Mouse (Mus musculus) gastrocnemius, adult 8-10 months (tissue): ENCODE measurements around the gene Bicc1. TPM values are rescaled to one million over a fixed set of nuclear protein-coding genes. Genes with fewer than 3 reads are reported as not detected.

Source experiments
- DNase-seq, 2 experiments: peaks; one replicate each; pipeline ENCODE4 v3.0.0; 2022; ENCODE audit warnings: low spot score in 2 of 2
- total RNA-seq, 4 experiments: library from RNA; stranded (reverse); gene quantifications; 2 replicates each; pipeline ENCODE4 v1.2.4; 2022

Bicc1 gene
- total RNA-seq, 4 experiments from 2014 or later: 4.5 to 8.1 (median 6.4) TPM

DNA sequence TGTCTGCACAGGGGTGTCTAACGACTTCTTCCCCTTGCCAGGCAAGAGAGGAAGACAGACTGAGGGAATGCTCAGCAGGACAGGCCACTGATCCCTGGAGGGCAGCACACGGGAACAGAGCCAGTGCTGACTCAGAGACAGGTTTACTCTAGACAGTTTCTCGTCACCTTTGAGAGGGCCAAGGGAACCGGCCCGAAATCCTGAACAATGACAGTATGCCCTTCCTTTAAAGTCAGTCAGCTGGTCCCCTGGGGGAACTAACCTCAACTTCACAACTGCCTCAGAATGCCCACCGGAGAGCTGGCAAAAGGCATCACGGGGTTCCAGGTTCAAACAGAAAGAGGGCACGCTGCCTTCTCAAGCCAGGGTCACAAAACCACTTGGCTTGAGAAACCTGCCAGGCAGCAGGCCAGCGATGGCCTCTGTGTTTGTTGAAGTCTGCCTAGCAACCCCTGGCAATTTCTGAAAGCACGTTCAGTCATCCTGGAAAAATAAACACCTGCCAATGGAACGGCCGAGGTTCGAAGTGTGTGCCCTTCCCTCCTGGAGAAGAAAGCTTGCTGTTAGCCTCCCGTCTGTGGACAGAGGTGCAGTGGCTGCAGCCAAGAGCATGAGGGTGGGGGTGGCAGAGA lies 100.8 kb downstream of the Bicc1 start:
- peak; percentile 61 to 73 for DNase-seq

DNA sequence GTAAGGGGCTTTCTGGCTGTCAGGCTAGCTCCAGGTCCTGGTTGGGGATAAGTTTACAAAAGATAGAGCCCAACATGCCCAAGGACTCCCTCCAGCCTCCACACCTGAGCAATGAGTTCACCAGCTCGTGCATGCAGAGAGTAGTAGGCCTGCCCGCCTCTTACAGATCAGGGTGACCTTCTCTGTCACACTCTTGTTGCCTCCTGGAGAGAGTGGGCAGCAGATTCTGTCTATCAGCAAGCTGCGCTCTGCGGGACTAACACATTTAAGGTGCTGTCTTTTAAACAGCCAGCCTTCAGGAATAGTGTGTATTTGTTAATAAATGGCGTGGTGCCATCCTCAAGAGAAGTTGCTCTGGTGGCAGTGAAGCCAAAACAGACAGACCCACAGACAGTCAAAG lies 101.4 kb downstream of the Bicc1 start:
- no peak for DNase-seq

GRCm38 (mm10) chr10:71052748-71053147 lies 106.8 kb downstream of the Bicc1 start:
- DNase-seq: no peak

GRCm38 (mm10) chr10:71052208-71052607 lies 107.3 kb downstream of the Bicc1 start:
- DNase-seq: no peak

GRCm38 (mm10) chr10:71050722-71051333 lies 108.7 kb downstream of the Bicc1 start:
- DNase-seq: no peak

DNA sequence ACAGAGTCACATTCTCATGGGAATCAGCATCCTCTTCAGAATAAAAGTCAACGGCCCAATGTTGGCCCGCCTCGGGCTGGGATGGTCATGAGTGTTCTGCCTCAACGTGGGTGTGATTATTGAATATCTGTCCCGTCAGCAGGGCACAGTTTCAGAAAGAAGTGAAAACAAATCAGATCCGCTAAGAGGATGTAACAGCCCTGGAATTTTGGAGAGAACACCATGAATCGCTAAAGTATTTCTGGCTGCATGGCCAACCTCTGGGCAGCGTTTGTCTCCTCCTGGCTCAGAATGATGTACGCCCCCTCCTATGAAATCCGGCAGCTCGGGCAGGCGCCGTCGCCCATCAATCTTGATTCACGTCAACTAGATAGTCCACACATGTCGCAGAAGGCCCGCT lies 110.2 kb downstream of the Bicc1 start:
- DNase-seq: peak; percentile 45 to 60

DNA sequence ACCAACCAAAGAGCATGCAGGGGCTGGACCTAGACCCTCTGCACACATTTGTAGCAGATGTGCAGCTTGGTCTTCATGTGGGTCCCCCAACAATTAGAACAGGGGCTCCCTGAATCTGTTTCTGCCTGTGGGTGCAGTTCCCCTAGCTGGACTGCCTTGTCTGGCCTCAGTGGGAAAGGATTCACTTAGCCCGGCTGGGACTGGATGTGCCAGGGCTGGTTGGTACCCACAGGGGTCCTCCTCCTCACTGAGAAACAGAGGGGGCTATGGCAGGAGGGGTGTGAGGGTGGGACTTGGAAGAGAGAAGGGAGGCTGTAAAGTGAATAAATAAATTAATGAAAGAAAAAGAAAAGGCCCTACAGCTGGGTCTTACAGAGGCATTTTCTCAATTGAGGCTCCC lies 115.1 kb downstream of the Bicc1 start:
- DNase-seq: no peak

- no peak for DNase-seq
Measured at GRCm38 (mm10) chr10:71041874-71042273, 117.6 kb downstream of the Bicc1 start.

DNA sequence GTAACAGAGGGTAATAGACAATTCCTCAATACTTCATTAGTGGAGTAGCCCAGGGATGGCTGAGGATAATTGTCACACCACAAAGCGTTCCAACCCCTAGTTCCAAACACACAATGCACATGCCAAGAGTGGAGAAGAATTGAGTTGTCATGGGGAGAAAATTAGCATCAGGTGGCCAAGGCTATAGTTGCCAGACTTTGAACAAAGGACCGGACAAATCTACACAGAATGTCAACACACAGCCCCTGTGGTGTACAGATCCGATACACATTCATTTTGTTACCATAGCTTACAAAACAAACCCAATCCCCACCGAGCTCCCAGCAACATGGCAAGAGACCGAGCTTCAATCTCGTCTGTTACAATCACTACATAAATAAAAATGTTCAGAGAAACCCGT lies 123.0 kb downstream of the Bicc1 start:
- no peak for DNase-seq

GRCm38 (mm10) chr10:71028996-71029395 lies 130.5 kb downstream of the Bicc1 start:
- DNase-seq: no peak

DNA sequence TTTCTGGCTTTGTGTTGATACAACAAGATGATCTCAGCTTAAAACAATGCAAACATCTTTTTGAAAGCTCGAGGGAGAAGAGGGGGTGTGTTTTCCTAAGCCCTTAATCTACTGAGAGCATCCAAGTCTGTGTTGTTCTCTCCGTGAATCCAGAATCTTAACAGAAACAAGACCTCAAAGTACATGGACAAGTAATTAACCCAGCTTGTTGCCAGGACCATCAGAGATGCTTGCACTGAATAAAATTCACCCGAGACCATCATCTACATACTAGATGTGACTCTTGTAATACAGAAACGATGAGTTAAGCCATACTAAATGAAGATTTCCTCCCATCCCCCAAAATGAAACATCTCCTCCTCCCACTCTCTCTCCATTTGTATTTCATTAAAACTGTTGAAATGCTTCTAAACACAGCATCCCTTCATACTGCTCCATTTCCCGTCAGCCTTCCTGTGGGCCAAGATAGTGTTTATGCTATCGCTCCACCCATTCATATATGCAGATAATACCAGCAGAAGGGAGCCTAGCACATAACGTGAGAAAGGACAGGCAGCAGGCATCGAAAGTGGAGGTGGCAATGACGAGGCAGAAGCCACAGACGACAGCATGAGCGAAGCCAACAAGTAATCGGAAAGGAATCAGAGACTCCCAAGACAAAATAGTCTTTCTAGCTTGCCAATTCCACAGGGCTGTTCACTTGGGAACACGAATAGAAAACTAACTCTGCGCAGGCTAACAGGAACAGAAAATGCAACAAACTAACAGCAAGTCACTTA lies 131.2 kb downstream of the Bicc1 start:
- DNase-seq: no peak

DNA sequence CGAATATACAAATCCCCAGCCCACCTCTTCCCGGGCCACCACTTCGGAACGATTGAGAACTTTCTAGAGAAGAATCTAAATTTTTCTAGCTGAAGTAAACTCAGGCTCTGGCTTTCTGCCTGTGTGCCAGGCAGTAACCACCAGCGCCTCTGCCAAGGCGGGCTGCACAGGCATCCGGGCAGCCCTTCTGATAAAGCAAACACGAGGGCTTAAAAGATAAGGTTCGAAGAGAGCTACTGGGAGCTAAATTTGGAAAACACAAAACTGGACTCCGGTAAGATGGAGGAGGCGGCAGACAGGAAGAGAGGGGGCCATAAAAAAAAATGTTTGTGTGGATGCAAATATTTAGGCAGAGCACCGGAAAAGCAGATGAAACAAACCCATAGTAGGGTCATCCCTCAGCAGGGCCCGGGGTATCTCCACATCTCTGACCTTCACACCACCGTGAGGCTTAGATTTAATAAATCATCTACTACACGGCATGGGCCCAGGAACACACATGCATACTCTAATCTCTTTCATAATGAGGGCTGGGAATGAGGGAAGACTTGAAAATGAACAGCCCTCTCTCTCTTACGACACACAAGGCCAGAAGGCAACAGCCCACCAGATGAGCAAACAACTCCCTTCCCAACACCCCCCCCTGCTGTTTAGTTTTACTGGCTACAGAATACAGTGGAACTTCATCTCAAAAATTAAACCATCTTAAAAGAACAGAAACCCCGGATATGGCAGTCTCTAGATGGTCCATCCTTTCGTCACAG lies 134.2 kb downstream of the Bicc1 start:
- no peak for DNase-seq

DNA sequence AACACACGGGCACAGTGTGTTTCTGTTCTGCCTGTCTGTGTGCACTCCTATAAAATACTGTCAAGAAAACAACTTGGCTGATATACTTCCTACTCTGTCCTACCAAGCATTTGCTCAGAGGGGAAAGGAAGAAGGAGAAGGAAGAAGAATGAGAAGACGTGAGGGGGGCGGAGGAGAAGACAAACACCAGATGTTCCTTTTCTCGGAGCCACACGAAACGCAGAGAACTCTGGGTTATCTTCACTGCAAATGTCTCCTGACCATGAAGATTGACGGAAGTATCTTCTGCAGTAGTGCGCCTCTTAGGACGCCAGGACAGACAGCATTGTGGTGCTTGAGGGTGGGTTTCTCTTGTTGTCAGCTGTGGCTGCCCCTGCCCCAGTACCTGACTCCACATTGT lies 134.8 kb downstream of the Bicc1 start:
- DNase-seq: no peak

DNA sequence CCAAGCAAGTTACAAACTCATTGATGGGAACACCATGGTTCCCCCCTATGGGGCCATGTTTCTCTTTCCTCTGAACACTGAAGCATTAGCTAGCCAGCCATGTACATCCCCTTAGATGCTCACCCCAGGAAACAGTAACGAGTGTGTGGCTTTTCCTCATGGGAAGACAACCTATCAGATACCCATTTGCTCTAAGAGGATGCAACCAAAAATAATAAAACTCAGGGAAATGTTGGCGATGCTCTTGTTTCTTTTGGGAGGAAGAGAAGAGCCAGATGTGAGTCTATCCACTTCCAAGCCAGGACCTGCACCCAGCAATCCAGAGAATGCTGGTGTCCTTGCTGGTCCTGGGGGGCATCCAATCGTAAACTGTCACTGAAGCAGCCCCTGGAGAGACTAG lies 136.0 kb downstream of the Bicc1 start:
- no peak for DNase-seq

DNA sequence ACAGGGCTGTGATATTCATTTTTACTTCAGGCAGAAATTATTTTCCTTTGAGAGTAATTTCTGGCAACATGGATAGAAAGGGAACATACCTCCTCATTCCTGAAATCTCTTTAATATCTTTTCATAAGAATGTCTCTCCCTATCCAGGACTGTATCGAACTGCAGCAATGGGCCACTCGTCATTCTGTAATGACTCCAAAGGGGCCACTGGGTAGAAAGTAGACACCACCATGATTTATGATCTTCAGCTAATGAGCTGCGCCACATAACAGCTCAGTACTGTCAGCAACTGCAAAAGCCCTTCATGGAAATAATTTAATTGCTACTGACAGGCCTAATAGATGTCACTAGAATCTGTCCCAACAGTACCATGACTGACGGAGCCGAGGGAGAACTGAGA lies 139.0 kb downstream of the Bicc1 start:
- DNase-seq: no peak

- no peak for DNase-seq
Measured at GRCm38 (mm10) chr10:71019836-71020235, 139.7 kb downstream of the Bicc1 start.

DNA sequence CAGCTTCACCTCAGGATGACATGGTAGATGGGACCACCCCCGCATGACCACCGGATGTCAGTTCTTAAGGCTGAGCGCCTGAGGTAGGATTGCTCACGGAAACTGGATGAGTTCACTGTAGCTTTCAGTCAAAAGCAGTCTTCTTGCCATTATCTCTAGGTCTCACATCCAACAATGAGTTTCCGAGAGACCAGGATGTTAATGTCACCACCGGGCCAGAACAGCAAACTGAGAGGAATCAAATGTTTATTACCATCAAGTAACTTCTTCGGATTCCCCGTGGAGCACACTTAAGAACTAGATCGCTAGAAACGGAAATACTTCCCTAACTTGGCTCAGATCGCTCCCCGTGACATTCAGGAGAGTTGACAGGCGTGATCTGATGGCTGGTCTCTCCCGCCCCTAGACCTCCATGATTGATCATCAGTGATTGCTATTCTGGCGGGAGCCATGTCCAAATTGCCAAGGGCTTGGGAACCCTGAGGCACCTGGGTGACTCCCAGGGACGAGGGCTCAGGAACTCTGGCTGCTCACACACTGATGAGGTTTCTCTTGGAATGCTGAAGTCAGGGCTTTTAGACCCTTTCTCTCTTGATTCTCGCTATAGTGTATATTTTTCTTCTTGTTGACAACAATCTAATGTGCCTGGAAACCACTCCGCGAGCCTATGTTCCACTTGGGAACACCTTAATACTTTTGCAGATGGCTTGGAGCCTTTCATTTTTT lies 149.6 kb downstream of the Bicc1 start:
- DNase-seq: no peak

GRCm38 (mm10) chr10:71008721-71009120 lies 150.8 kb downstream of the Bicc1 start:
- DNase-seq: no peak

DNA sequence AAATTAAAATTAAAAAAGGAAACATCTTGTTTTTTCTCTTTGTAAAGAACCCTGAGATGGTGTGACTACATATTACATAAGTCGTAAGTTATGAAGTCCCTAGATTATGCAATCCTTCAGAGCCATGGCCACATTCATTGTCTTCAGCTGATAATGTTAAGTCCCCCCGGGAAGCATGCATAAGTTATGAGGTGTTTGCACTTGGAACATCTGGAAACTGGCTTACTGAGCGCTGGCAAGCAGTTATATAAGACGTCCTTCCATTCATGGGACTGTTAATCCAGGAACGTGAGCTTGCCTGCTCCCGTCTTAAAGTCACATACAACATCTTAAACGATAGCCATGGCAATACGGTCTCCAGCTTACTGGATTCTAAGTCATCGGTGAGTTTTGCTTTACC lies 151.5 kb downstream of the Bicc1 start:
- peak; percentile 30 to 33 for DNase-seq

GRCm38 (mm10) chr10:71007516-71007915 lies 152.0 kb downstream of the Bicc1 start:
- no peak for DNase-seq

DNA sequence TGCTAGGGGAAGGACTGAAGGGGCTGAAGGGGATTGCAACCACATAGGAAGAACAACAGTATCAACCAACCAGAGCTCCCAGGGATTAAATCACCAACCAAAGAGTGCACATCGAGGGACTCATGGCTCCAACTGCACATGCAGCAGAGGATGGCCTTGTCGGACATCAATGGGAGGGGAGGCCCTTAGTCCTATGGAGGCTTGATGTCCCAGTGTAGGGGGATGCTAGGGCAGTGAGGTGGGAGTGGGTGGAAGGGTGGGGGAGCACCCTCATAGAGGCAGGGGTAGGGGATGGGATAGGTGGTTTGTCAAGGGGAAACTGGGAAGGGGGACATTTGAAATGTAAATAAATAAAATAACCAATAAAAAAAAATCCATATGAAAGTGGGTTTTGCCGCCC lies 152.5 kb downstream of the Bicc1 start:
- DNase-seq: no peak
